Mouse (Mus musculus): Measurements from ENCODE around the gene Neurl3. TPM values are rescaled to one million over a fixed set of nuclear protein-coding genes. Genes with fewer than 3 reads are reported as not detected.

Gene Neurl3
- total RNA-seq, 2 experiments from 2014 or later: 0.51 to 0.67 TPM

Other genes starting within 250 kb of the Neurl3 start
- 10 to 100 TPM; 38.7 to 39.9 TPM for gene Hs6st1, start 206.3 kb downstream of the Neurl3 start, total RNA-seq (2021)
- 10 to 100 TPM; 43.9 to 48.1 TPM for gene Uggt1, start 30.0 kb downstream of the Neurl3 start, total RNA-seq (2021)
- gene Arid5a, start 33.1 kb upstream of the Neurl3 start, total RNA-seq (2021): 10 to 100 TPM; 12.6 to 14.9 TPM
- gene Kansl3, start 94.5 kb upstream of the Neurl3 start, total RNA-seq (2021): 10 to 100 TPM; 70.3 to 74.4 TPM
- not detected for gene Fer1l5, start 97.6 kb upstream of the Neurl3 start, total RNA-seq (2021)
- gene Lman2l, start 170.6 kb upstream of the Neurl3 start, total RNA-seq (2021): 10 to 100 TPM; 77.4 to 78.5 TPM
- 10 to 100 TPM; 15.4 to 17.0 TPM for gene Cnnm4, start 196.9 kb upstream of the Neurl3 start, total RNA-seq (2021)
- 10 to 100 TPM; 29.0 to 39.0 TPM for gene Cnnm3, start 237.2 kb upstream of the Neurl3 start, total RNA-seq (2021)

Measured in layer of hippocampus, postnatal 36 days (tissue).